Mouse (Mus musculus) left cerebral cortex, adult 2 months (tissue): Measurements from ENCODE around the gene Tbc1d2. TPM values are rescaled to one million over a fixed set of nuclear protein-coding genes. Genes with fewer than 3 reads are reported as not detected.
"Not testable (repeated sequence)": the region's sequence is repeated elsewhere in the genome, so short reads cannot be mapped to it uniquely, and the experiment has no call there.

Source experiments
- DNase-seq, 2 experiments: peaks; one replicate each; pipeline ENCODE4 v3.0.0; 2021 to 2022; ENCODE audit warnings: low spot score in 2 of 2, mixed read lengths in 1 of 2; ENCODE audit errors: extremely low spot score in 1 of 2
- H3K27ac ChIP-seq: fragments of 200-600 bp; 2 replicates; pipeline ENCODE4 v1.8.1; 2022
- H3K4me3 ChIP-seq: fragments of 200-600 bp; 2 replicates; pipeline ENCODE4 v1.8.1; 2022
- CTCF ChIP-seq: fragments of 200-600 bp; IDR thresholded peaks from 2 replicates; pipeline ENCODE4 v1.8.1; 2022; ENCODE audit warnings: antibody characterized with exemption, mild to moderate bottlenecking, moderate library complexity
- intact Hi-C: fragments of 180-260 bp; cut with DNase I; formaldehyde crosslinking; loops from one replicate; pipeline ENCODE4 v1.15.1; 2025
- total RNA-seq, 2 experiments: library from RNA; stranded (reverse); gene quantifications; 2 replicates each; pipeline ENCODE4 v1.2.3; 2021

Gene Tbc1d2
- total RNA-seq, 2 experiments from 2014 or later, result 3.4 to 4.8 TPM

GRCm38 (mm10) chr4:46614641-46615040, 35.4 kb downstream of the Tbc1d2 start:
- DNase-seq, result no peak
- intact Hi-C loops, result no loop called here

GRCm38 (mm10) chr4:46613618-46614017, 36.4 kb downstream of the Tbc1d2 start:
- DNase-seq, result no peak
- intact Hi-C loops, result no loop called here
- H3K4me3 ChIP-seq, result no peak overlapping the region
- H3K27ac ChIP-seq, result no peak overlapping the region
- no peak for TF ChIP-seq CTCF

More at GRCm38 (mm10) chr4:46614641-46615040, 35.4 kb downstream of the Tbc1d2 start:
- H3K27ac ChIP-seq, result no peak overlapping the region
- TF ChIP-seq CTCF, result no peak
- H3K4me3 ChIP-seq, result no peak overlapping the region

- Histone ChIP-seq H3K4me3 (no peak overlapping the region), H3K27ac (no peak overlapping the region)
- no peak; the same call in none of the 2 replicates for TF ChIP-seq CTCF
- intact Hi-C loops, result loop anchor here (1.0 to 2.0 kb wide), 2 partner anchors 45 to 426 kb away; no protein-coding TSS in a partner anchor
- DNase-seq, result peak; percentile 82 to 90
Measured at GRCm38 (mm10) chr4:46611181-46611580, 38.8 kb downstream of the Tbc1d2 start.

- intact Hi-C loops, result no loop called here
- no peak for DNase-seq
- Histone ChIP-seq H3K4me3 (no peak overlapping the region), H3K27ac (no peak overlapping the region)
- TF ChIP-seq CTCF, result no peak
Measured at GRCm38 (mm10) chr4:46607601-46608000, 42.4 kb downstream of the Tbc1d2 start.

- intact Hi-C loops, result no loop called here
- TF ChIP-seq CTCF, result no peak
- no peak overlapping the region for H3K4me3 ChIP-seq
- H3K27ac ChIP-seq, result no peak overlapping the region
- no peak for DNase-seq
Measured at GRCm38 (mm10) chr4:46605451-46605850, 44.6 kb downstream of the Tbc1d2 start.

GRCm38 (mm10) chr4:46602704-46603103, 47.3 kb downstream of the Tbc1d2 start:
- intact Hi-C loops, result no loop called here
- no peak overlapping the region for H3K27ac ChIP-seq
- H3K4me3 ChIP-seq, result no peak overlapping the region
- TF ChIP-seq CTCF, result no peak
- DNase-seq, result no peak

- peak; percentile 88 to 92 for DNase-seq
- intact Hi-C loops, result loop anchor here (2.0 kb wide), 1 partner anchor 93 kb away; no protein-coding TSS in a partner anchor
- H3K27ac ChIP-seq, result peak within 1 kb of the TSS; percentile 89
- TF ChIP-seq CTCF, result peak; percentile 92
- peak within 1 kb of the TSS; percentile 71 for H3K4me3 ChIP-seq
Measured at GRCm38 (mm10) chr4:46601844-46602423, 48.1 kb downstream of the Tbc1d2 start, which contains the start of gene Coro2a. Coro2a (minus strand) TSS chr4:46602202.

- Histone ChIP-seq H3K27ac (peak overlapping the region; percentile 85), H3K4me3 (peak overlapping the region; percentile 71)
- TF ChIP-seq CTCF, result no peak
- DNase-seq, result peak; percentile 37 to 40
- intact Hi-C loops, result loop anchor here (2.0 kb wide), 1 partner anchor 93 kb away; no protein-coding TSS in a partner anchor
Measured at GRCm38 (mm10) chr4:46601258-46601843, 48.7 kb downstream of the Tbc1d2 start.

- no peak for TF ChIP-seq CTCF
- DNase-seq, result peak in 1 of 2 experiments; percentile 11
- intact Hi-C loops, result loop anchor here (2.0 kb wide), 1 partner anchor 92 kb away; no protein-coding TSS in a partner anchor
- Histone ChIP-seq H3K4me3 (peak overlapping the region; percentile 71), H3K27ac (no peak overlapping the region; the same call in 1 of the 2 replicates)
Measured at GRCm38 (mm10) chr4:46600473-46601257, 49.3 kb downstream of the Tbc1d2 start.

- DNase-seq, H3K4me3 ChIP-seq, H3K27ac ChIP-seq: not testable (repeated sequence)
- intact Hi-C loops, result loop anchor here (2.0 to 5.0 kb wide), 2 partner anchors 52 to 91 kb away; no protein-coding TSS in a partner anchor
Measured at GRCm38 (mm10) chr4:46599609-46600008, 50.4 kb downstream of the Tbc1d2 start.

GRCm38 (mm10) chr4:46598981-46599380, 51.0 kb downstream of the Tbc1d2 start:
- TF ChIP-seq CTCF, result no peak
- no peak overlapping the region for H3K4me3 ChIP-seq
- H3K27ac ChIP-seq, result no peak overlapping the region
- intact Hi-C loops, result loop anchor here (5.0 kb wide), 1 partner anchor 52 kb away; no protein-coding TSS in a partner anchor
- DNase-seq, result peak in 1 of 2 experiments; percentile 8
